Mouse (Mus musculus) intestine, postnatal 0 days (tissue): ENCODE measurements at regions not wholly inside any gene's neighbourhood (a gene's known extent, or its start where the extent isn't known, plus 50 kb on each side); places are given as distances from the start of the nearest gene placed in this dataset.
"Not testable (repeated sequence)": the region's sequence is repeated elsewhere in the genome, so short reads cannot be mapped to it uniquely, and the experiment has no call there.

ENCODE experiments used
- ATAC-seq: fragments of 200-750 bp; cut with Nextera tagmentation; 2 replicates; pipeline ENCODE4 v1.8.0; 2017; ENCODE audit warnings: mild to moderate bottlenecking, moderate TSS enrichment, moderate library complexity
- H3K27ac ChIP-seq: fragments of 300-500 bp; sonication (generic); 2 replicates; pipeline ENCODE4 v1.5.1; 2014; ENCODE audit warnings: mild to moderate bottlenecking, low read depth, low read length, moderate library complexity
- H3K27me3 ChIP-seq: fragments of 300-500 bp; sonication (generic); replicated peaks from 2 replicates; pipeline ENCODE4 v1.6.1; 2014; ENCODE audit warnings: low read length, mixed read lengths; ENCODE audit not compliant: control insufficient read depth, insufficient read depth
- H3K36me3 ChIP-seq: fragments of 300-500 bp; sonication (generic); 2 replicates; pipeline ENCODE4 v1.6.1; 2014; ENCODE audit warnings: mild to moderate bottlenecking, moderate library complexity; ENCODE audit not compliant: control insufficient read depth, insufficient read depth
- H3K4me1 ChIP-seq: fragments of 300-500 bp; sonication (generic); replicated peaks from 2 replicates; pipeline ENCODE4 v1.6.1; 2014; ENCODE audit warnings: antibody characterized with exemption, low read length, mixed read lengths; ENCODE audit not compliant: control insufficient read depth, insufficient read depth
- H3K4me2 ChIP-seq: fragments of 300-500 bp; sonication (generic); replicated peaks from 2 replicates; pipeline ENCODE4 v1.6.1; 2014; ENCODE audit warnings: low read depth, mild to moderate bottlenecking, moderate library complexity
- H3K4me3 ChIP-seq: fragments of 300-500 bp; sonication (generic); 2 replicates; pipeline ENCODE4 v1.5.1; 2014; ENCODE audit warnings: low read depth, low read length
- H3K9ac ChIP-seq: fragments of 300-500 bp; sonication (generic); 2 replicates; pipeline ENCODE4 v1.6.1; 2014; ENCODE audit warnings: mild to moderate bottlenecking, low read depth, low read length
- H3K9me3 ChIP-seq: fragments of 300-500 bp; sonication (generic); 2 replicates; pipeline ENCODE4 v1.6.1; 2016; ENCODE audit warnings: mixed run types; ENCODE audit not compliant: control insufficient read depth
- CTCF ChIP-seq: sonication (generic); IDR thresholded peaks from 2 replicates; pipeline ENCODE4 v1.5.1; 2016; ENCODE audit warnings: low read depth, mild to moderate bottlenecking, control low read depth, antibody characterized with exemption, moderate library complexity
- WGBS: fragments of 180-500 bp; shearing (Covaris S2); extraction: QIAGEN DNeasy Blood & Tissue Kit; methylation state at CpG from one replicate; pipeline ENCODE4 v1.1.7; 2014; 5-methylcytosine and 5-hydroxymethylcytosine counted together

GRCm38 (mm10) chr3:81835380-81836157, 96.8 kb upstream of the Ctso start:
- no peak overlapping the region for H3K9ac ChIP-seq
- H3K4me3 ChIP-seq: peak overlapping the region; percentile 11; the same call in 1 of the 2 replicates
- 4% methylated on average over 11 of the region's 11 CpGs for WGBS
- peak overlapping the region; percentile 57 for H3K4me2 ChIP-seq
- peak; percentile 64 for ATAC-seq
- 0 out of 2 replicates have a peak, but pooled peaks cover 2% of the 10 kb centered on the region for H3K9me3 ChIP-seq
- no peaks in the 10 kb centered on the region for H3K36me3 ChIP-seq
- no peaks in the 10 kb centered on the region for H3K27me3 ChIP-seq
- H3K27ac ChIP-seq: no peak overlapping the region
- TF ChIP-seq CTCF: no peak
- no peaks in the 10 kb centered on the region for H3K4me1 ChIP-seq

GRCm38 (mm10) chr3:81836478-81836877, 95.9 kb upstream of the Ctso start:
- no peaks in the 10 kb centered on the region for H3K4me1 ChIP-seq
- H3K9ac ChIP-seq: no peak overlapping the region
- no peak overlapping the region for H3K27ac ChIP-seq
- peak overlapping the region; percentile 57 for H3K4me2 ChIP-seq
- H3K4me3 ChIP-seq: no peak overlapping the region
- H3K27me3 ChIP-seq: no peaks in the 10 kb centered on the region
- 0 out of 2 replicates have a peak, but pooled peaks cover 2% of the 10 kb centered on the region for H3K9me3 ChIP-seq
- 55% methylated on average over 7 of the region's 7 CpGs for WGBS
- ATAC-seq: no peak
- no peak for TF ChIP-seq CTCF
- H3K36me3 ChIP-seq: no peaks in the 10 kb centered on the region

GRCm38 (mm10) chr3:81838121-81838520, 94.3 kb upstream of the Ctso start:
- H3K4me3 ChIP-seq, H3K9ac ChIP-seq, H3K27me3 ChIP-seq, H3K4me2 ChIP-seq, H3K9me3 ChIP-seq, ATAC-seq, H3K4me1 ChIP-seq, H3K27ac ChIP-seq, H3K36me3 ChIP-seq: not testable (repeated sequence)
- 95% methylated on average over 9 of the region's 9 CpGs for WGBS

GRCm38 (mm10) chr3:81864487-81864886, 67.9 kb upstream of the Ctso start:
- Histone ChIP-seq H3K36me3 (no peaks in the 10 kb centered on the region), H3K9ac (no peak overlapping the region), H3K4me1 (no peaks in the 10 kb centered on the region), H3K4me3 (no peak overlapping the region), H3K9me3 (no peaks in the 10 kb centered on the region), H3K27me3 (no peaks in the 10 kb centered on the region), H3K4me2 (no peak overlapping the region), H3K27ac (no peak overlapping the region)
- ATAC-seq: no peak
- no peak for TF ChIP-seq CTCF
- 87% methylated on average over 1 of the region's 1 CpGs for WGBS
